Mouse (Mus musculus) spleen, adult 12 weeks (tissue): ENCODE measurements around the gene Clock.

Experiments used
- DNase-seq: peaks from one replicate; pipeline ENCODE4 v3.0.0; 2022; ENCODE audit warnings: low spot score

The Clock gene

GRCm38 (mm10) chr5:76304452-76305341 lies at the start of gene Clock:
Gene Clock (minus strand): TSS chr5:76304792.
- peak; percentile 72 for DNase-seq

- no peak for DNase-seq
Observed at GRCm38 (mm10) chr5:76351953-76352611, 47.5 kb upstream of the Clock start.

- no peak for DNase-seq
Observed at GRCm38 (mm10) chr5:76351537-76351936, 46.9 kb upstream of the Clock start.

GRCm38 (mm10) chr5:76346137-76346536 lies 41.5 kb upstream of the Clock start:
- no peak for DNase-seq

- no peak for DNase-seq
Observed at GRCm38 (mm10) chr5:76340931-76341330, 36.3 kb upstream of the Clock start.

GRCm38 (mm10) chr5:76337100-76337499 lies 32.5 kb upstream of the Clock start:
- DNase-seq: no peak

- DNase-seq: no peak
Observed at GRCm38 (mm10) chr5:76333833-76334232, 29.2 kb upstream of the Clock start.

- DNase-seq: no peak
Observed at GRCm38 (mm10) chr5:76330953-76331352, 26.4 kb upstream of the Clock start, which contains the start of gene Pdcl2. Gene Pdcl2 (minus strand): TSS chr5:76331156.

- DNase-seq: no peak
Observed at GRCm38 (mm10) chr5:76327296-76327695, 22.7 kb upstream of the Clock start.

GRCm38 (mm10) chr5:76325113-76325512 lies 20.5 kb upstream of the Clock start:
- no peak for DNase-seq

- no peak for DNase-seq
Observed at GRCm38 (mm10) chr5:76321249-76322196, 16.9 kb upstream of the Clock start.

- no peak for DNase-seq
Observed at GRCm38 (mm10) chr5:76308206-76308605, 3.6 kb upstream of the Clock start.

GRCm38 (mm10) chr5:76306261-76306660 lies 1.7 kb upstream of the Clock start:
- DNase-seq: no peak

GRCm38 (mm10) chr5:76305616-76306015 lies 1.0 kb upstream of the Clock start:
- no peak for DNase-seq

- DNase-seq: peak; percentile 38
Observed at GRCm38 (mm10) chr5:76303745-76304451, 694 bp downstream of the Clock start.

- DNase-seq: no peak
Observed at GRCm38 (mm10) chr5:76303379-76303744, 1.2 kb downstream of the Clock start.

- no peak for DNase-seq
Observed at GRCm38 (mm10) chr5:76302009-76302408, 2.6 kb downstream of the Clock start.

GRCm38 (mm10) chr5:76289234-76289691 lies 15.3 kb downstream of the Clock start:
- DNase-seq: no peak

GRCm38 (mm10) chr5:76288256-76288655 lies 16.3 kb downstream of the Clock start:
- no peak for DNase-seq

- DNase-seq: no peak
Observed at GRCm38 (mm10) chr5:76287062-76287461, 17.5 kb downstream of the Clock start.

GRCm38 (mm10) chr5:76285699-76286098 lies 18.9 kb downstream of the Clock start:
- DNase-seq: no peak
